Mouse (Mus musculus): ENCODE measurements around the gene Pusl1. TPM values are rescaled to one million over a fixed set of nuclear protein-coding genes. Genes with fewer than 3 reads are reported as not detected.

The Pusl1 gene
- total RNA-seq, 2 experiments from 2014 or later, result 68.1 to 77.0 TPM

DNA sequence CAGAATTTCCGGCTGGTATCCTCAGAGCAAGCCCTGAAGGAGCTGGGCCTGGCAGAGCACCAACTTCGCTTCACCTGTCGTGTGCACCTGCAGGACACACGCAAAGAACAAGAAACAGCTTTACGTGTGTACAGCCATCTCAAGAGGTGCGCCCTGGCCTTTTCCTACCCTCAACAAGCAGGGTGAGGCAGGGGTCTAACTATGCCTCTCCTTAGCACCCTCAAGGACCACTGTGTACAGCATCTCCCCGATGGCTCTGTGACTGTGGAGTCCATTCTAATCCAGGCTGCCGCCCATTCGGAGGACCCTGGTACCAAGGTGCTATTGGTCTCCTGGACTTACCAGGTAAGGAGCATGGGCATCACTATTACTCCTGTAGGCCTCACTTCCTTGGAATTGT lies 3.4 kb downstream of the Pusl1 start:
- peak in 1 of 2 experiments; percentile 3 for DNase-seq (ENCODE audit: low spot score in 2 of 2)

DNA sequence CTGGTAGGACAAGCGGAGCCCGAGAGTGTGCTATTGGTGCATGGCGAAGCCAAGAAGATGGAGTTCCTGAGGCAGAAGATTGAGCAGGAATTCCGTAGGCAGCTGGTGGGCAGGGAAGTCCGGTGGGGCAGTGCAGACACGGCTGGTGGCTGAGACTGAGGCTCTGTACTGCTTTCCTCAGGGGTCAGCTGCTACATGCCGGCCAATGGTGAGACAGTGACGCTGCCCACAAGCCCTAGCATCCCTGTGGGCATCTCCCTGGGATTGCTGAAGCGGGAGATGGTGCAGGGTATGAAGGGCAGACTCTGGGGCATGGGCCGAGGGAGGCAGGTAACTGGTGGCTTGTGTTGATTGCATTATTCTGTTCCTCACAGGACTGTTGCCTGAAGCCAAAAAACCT lies 3.9 kb downstream of the Pusl1 start:
- DNase-seq (ENCODE audit: low spot score in 2 of 2), result peak in 1 of 2 experiments; percentile 3

DNA sequence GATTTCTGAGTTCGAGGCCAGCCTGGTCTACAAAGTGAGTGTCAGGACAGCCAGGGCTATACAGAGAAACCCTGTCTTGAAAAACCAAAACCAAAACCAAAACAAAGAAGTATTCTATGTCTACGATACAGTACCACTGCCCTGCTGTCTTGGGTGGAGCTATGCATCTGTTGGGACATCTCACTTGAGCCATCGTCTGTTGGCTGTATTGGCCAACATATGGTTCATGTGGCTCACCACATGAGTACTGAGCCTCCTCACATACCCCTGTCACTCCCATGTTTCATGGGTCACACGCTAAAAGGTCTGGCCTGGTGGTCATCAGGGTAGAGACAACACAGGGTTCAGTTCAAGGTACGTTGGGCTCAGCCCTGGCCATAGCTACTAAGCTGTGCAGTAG lies 5.3 kb downstream of the Pusl1 start:
- DNase-seq (ENCODE audit: low spot score in 2 of 2), result peak in 1 of 2 experiments; percentile 2

DNA sequence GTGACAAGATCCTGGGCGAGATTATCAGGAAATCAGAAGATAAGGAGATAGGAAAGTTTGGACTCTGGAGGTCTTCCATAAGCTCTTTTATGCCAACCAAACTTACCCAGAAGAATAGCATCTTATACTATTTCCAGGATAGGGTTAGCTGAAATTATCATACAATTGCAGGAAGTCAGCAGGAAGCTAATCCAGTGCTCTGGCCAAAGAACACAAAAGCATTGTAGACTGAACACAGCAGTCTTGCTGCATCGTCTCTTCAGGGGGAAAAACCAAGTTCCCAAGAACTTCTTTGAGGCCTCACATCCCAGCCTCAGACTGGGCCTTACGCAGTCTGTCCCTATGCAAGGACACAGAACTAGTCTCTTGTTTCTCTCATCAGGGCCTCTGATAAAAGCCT lies 8.0 kb downstream of the Pusl1 start:
- no peak for DNase-seq (ENCODE audit: low spot score in 2 of 2)

DNA sequence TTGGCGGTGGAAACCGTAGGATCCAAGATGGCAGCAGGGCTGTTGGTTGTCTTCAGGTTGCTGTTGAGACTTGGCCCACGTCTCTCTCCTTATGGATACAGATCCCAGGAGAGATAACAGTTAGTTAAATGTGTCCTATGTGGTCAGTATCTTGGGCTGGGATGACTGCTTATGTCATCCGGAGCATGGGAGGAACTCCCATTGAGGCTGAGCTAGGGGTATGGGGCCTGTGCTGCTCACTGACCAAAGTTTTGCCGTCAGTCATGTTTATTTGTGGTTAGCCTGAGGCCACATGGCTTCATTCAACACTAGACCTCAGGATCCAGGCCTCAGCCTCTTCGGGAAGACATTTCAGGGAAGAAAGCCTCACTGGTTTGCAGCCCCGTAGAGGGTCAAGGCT lies 20.2 kb downstream of the Pusl1 start:
- no peak for DNase-seq (ENCODE audit: low spot score in 2 of 2)

DNA sequence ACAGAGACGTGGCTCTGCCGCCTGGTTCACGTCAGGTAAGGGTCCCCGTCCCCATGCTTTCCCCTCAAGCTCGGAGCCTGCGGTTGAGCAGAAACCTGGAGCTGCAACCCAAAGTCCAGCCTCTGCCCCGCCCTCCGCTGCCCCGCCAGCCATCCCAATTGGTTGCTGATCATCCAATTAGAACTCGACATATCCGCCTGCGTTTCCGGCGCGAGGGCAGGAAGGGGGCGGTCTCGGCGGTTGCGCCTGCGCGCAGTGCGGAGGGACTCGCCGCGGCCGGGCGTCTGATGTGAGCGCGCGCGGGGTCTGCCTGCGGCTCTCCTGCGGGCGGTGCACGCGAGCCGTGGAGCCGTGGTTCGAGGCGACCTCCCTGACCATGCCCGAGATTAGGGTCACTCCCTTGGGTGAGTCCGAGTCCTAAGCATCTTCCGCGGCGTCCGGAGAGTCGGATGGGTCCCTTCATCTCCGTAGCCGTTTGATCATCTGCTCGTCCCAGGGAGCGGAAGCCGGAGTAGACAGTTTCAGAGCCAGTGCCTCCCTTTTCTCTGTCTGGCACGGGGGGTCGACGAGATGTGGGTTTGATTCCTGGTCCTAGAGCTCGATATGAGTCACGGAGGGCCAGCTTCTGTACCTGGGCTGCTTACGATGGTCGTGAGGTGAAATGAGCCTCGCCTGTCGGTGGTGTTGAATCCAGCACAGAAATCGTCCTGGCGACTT lies 22.1 kb downstream of the Pusl1 start, which contains the start of the genes Cptp and Ints11:
Cptp (minus strand) TSS at position 124 of the 717 bp plus-strand sequence.
Ints11 (plus strand) TSS at position 230 of the 717 bp plus-strand sequence.
- DNase-seq (ENCODE audit: low spot score in 2 of 2), result peak; percentile 94 to 97

DNA sequence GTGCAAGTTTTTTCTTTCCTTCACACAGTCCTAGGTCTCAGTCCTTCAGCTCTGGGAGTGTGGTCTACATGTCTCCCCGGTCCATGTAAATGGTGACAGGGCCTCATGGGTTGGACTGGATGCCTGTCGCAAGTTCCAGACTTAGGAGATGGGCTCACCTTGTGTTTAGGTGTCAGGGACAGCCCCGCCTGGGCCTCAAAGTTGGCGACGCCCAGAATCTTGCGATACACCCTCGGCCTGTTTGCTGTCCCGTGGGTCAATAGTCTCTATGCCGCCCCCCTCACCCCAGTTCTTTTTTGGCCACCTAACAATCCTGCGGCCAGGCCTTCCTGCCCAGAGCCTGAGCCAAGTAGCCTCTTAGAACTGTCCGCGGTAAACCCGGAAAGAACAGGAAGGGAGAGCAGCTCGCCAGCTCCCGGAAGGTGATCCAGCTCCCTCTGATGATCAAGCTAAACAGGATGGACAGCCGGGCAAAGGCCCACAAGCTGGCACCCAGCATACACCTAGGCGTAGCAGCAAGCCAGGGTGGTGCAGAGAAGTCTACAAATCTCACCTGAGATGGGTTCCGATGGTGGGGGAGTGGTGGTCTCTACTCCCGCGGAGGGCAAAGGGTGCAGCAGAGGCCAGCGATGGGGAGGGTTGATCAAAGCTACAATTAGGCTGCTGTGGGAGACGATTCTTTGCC lies 22.8 kb downstream of the Pusl1 start:
- DNase-seq (ENCODE audit: low spot score in 2 of 2), result no peak

DNA sequence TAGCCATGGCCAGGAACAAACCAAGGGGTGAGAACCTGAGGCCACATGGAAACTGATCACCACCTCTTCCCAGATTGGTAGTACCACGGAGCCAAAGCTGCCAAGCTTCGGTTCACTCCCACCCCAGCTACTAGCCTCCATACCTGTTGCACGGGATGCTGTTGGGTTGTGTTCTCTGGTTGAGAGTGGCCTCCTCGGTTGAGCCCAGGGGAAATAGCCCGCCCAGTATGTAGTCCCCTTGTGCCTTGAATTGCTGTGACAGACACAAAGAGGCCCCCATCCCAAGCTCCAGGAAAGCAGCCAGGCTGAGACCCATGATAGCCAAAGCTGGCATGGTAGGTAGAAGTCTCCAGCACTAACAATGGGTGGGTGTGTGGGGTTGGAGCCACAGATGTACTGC lies 28.6 kb downstream of the Pusl1 start, which contains the start of gene Tas1r3:
Tas1r3 (minus strand) TSS at position 362 of the 400 bp plus-strand sequence.
- peak in 1 of 2 experiments; percentile 5 for DNase-seq (ENCODE audit: low spot score in 2 of 2)

DNA sequence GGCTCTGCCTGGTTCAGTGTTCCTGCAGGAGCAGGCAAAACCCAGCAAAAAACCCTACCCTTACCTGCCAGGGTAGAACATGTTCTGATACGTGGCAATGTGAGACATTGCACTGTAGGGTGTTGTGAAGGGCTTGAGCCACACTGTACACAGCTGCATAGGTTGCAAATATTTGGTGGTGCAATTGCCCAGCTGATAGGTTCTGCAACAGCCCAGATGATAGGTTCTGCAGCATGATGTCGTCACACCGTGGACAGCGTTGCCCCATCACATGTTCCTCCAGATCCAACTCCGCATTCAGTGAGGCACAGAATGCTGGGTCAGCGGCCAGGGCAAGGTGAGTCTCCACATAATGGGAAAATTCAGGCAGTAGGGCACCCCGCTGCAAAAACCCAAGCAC lies 29.8 kb downstream of the Pusl1 start:
- DNase-seq (ENCODE audit: low spot score in 2 of 2), result no peak

DNA sequence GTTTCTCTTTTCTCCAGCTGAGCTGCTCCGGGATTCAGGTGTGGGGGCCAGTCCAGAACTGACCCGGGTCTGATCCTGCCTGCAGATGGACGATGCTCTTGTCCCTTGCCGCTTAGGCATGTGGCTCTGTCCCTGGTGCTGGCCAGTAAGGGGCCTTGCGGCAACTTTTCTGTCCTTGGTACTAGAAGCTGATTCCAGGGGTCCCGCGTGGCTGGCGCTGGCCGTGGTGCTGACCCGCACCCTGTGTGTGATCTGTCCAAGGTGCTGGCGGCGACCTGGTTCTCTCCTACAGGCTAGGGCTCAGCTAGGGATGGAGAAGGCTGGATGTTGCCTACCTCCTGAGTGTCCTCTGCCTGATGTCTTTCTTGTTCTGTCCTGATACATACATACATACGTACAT lies 32.3 kb downstream of the Pusl1 start:
- DNase-seq (ENCODE audit: low spot score in 2 of 2), result peak in 1 of 2 experiments; percentile 42

DNA sequence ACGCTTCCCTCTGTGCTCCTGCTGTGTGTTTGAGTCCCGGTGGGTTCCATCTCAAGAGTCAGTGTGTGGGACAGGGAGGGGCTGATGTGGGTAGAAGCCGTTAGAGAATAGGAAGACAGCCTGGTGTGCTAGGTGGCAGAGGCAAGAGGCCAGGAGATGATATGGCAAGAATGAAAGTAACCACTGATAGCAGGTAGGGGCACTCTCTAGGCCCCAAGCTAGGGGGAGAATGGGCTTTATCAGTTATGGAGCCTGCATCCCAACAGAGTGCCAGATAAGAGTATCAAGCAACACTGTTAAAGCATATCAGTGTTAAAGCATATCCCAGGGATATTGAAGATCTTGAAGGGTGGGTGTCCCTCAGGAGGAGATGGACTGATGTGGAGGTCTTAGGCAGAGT lies 34.7 kb downstream of the Pusl1 start:
- DNase-seq (ENCODE audit: low spot score in 2 of 2), result no peak

DNA sequence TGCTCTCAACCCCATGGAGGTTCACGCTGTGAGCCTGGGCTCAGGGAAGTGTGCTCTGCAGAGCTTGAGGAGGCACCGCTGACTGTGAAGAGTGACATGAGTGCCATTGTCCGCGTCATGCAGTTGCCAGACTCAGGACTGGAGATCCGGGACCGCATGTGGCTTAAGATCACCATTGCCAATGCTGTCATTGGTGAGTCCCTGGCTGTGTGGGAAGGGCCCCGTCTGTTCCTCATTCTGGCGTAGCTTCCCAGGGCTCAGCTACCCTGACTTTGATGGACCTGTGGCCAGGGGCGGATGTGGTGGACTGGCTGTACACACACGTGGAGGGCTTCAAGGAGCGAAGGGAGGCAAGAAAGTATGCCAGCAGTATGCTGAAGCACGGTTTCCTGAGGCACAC lies 35.5 kb downstream of the Pusl1 start:
- DNase-seq (ENCODE audit: low spot score in 2 of 2), result no peak

DNA sequence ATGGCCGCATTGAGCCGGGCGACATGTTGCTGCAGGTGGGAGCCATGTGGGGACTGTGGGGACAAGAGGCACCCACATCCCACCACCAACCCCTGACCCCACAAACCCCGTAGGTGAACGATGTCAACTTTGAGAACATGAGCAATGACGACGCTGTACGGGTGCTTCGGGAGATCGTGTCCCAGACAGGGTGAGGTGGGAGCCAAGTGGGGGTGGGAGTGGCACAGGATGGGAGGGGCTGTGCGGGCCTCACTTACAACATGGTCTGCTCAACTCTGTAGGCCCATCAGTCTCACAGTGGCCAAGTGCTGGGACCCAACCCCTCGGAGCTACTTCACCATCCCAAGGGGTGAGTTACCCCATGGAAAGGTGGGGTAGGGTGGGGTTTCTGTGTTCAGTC lies 36.6 kb downstream of the Pusl1 start:
- no peak for DNase-seq (ENCODE audit: low spot score in 2 of 2)

DNA sequence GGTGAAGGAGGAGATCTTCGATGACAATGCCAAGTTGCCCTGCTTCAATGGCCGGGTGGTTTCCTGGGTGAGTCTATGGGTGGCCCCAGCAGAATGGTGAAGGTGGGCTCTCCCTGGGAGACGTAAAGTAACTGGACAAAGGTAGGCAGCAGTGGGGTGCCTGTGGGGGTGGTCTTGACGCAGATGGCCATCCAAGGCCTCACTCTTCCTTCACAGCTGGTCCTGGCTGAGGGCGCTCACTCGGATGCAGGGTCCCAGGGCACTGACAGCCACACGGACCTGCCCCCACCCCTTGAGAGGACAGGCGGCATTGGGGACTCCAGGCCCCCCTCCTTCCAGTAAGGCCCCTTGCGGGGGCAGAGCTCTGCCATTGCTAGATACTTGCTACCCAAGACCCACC lies 38.2 kb downstream of the Pusl1 start:
- no peak for DNase-seq (ENCODE audit: low spot score in 2 of 2)

DNA sequence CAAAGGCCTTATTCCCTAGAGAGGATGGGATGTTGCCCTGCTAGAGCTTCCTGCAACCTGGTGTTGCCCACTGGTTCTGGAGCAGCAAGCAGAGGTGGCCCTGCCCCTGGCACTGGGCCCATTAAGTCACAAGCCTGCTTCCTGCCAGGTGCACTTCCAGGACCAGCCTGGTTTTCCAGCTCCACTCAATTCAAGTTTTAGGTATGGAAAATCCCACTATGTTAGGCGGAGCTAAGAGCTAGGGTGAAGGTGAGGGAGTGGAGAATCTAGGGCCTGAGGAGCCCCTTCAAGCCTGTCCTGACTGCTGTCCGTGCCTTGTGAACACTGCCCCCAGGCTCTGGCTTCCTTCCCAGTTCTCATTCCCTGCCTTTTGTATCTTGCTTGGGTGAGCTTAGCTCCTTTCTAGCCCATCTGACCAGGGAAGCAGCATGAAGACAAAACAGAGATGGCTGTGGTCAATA lies 39.6 kb downstream of the Pusl1 start:
- no peak for DNase-seq (ENCODE audit: low spot score in 2 of 2)

DNA sequence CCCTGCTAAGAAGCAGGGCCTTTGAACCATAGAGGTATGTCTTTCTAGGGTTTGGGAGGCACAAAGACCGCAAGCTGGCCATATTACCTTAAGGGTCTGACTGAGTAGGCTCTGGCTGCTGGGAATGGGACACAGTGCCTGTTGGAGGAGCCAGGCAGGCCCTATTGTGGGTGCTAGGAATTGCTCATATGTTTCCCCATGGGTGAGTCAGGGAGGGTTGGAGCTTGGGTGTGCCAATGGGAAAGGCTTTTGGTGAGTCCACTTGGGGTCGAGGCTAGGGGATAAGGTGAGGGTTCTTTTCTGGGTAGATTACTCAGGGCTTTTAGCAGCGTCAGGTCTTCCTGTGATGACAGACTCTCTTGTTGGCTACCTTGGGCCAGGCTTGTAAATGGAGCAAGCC lies 40.2 kb downstream of the Pusl1 start:
- DNase-seq (ENCODE audit: low spot score in 2 of 2), result no peak

DNA sequence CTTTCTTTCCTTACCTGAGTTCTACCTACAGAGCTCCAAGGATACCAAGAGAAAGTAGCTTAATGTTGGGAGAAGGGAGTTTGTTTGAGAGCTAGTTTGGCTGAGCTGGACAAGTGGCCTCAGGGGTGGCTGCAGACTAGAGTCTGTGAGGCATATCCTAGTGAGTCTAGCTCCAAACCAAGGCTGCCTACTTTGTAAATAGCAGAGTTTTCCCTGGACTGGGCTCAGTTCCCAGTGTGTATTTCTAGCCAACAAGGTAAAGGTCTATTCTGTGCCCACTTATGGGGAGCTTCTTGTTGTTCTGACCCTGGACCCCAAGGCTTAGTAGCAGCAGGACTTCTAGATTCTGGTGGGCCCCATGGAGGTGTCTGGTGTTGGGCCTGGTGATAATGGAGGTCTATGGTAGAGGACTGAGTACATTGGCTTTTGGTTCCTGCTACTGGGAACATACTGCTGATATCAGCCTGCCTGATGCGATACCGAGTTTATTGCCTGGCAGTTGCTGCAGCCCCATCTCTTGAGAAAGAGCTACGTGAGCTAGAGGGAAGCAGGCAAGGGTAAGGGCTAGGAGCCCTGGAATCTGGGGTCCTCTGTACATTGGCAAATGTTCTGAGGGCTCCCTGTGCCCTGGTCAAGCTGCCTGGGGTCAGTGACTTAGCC lies 41.7 kb downstream of the Pusl1 start:
- DNase-seq (ENCODE audit: low spot score in 2 of 2), result no peak

DNA sequence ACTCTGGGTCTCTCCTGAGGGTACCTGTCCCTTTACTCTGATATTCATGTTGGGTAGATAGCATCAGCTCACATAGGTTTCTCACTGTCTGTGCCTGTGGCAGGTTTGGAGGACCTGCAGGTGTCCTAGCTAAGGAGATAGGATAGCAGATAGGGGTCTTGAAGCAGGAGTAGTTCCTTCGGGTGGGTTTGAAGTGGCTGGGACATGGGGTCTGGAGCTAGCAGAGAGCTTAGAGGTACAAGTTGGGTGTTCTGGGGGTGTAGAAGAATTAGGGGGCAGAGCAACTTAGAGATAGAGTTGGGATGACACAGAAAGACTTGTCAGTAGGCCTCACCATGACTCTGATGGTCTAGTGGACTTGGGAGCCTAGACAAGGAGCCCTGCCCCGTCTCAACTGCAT lies 42.2 kb downstream of the Pusl1 start:
- no peak for DNase-seq (ENCODE audit: low spot score in 2 of 2)

DNA sequence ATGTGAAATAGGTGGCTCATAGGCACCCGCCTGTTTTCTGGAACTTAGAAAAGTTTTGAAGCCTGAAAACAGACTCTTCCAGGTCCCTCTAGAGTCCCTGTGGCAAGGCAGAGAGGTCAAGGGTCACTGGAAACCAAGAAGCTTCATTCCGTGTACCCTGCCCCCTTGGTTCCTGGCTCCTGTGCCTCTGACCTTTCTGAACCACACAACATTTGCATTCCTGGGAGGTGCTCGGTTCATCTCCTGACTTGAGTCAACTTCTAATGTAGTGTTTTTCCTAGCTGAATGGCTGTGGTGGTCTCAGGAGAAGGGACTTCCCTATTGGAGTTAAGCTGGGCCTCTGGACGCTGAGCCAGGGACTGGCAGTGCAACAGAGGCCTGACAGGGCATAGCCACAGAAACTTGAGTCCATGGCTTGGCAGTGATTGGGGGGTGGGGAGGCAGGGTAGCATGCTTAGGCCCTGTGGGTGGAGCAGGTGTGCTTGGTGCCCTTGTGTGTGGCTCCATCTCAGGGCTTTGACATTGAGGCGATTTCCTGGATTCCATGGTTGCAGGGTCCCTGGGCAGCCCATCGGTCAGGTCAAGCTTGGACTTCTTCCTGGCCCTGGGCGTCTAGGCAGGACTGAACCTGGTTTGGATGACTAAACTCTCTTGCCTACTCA lies 43.0 kb downstream of the Pusl1 start:
- no peak for DNase-seq (ENCODE audit: low spot score in 2 of 2)

DNA sequence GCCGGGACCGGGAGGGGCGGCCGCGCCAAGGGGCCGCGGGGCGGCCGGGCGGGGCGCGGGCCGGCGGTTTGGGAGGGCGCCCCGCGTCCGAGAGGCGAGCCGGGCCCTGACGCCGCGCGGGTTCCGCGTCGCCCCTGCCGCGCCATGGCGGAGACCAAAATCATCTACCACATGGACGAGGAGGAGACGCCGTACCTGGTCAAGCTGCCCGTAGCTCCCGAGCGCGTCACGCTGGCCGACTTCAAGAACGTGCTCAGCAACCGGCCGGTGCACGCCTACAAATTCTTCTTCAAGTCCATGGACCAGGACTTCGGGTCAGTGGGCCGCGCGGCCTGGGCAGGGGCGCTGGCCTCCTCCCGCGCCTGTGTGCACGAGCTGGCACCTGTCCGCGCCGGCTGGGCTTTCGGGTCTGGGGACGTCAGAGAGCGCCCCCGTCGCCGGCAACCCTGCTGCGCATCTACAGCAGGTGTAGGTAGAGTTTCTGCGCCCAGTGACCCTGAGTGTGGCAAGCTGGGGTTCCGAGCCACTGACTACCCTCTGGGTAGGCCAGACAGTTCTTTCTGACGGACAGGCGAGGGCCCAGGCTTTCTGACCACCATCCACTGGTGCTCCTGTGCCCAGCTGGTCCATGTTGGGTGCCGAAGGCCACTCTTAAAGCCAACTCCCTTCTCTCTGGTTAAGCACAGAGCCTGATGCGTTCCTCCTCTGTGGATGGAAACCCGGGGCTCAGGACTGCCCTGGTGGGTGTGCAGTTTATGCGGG lies 43.8 kb downstream of the Pusl1 start:
- DNase-seq (ENCODE audit: low spot score in 2 of 2), result peak in 1 of 2 experiments; percentile 36

All from layer of hippocampus, postnatal 10 days (tissue).